Mouse (Mus musculus) cerebellum, adult 8-10 months (tissue): ENCODE data around the gene Rac1.
"Not testable (repeated sequence)": the region's sequence is repeated elsewhere in the genome, so short reads cannot be mapped to it uniquely, and the experiment has no call there.

ENCODE experiments used
- DNase-seq: peaks from one replicate; pipeline ENCODE4 v3.0.0; 2022

The Rac1 gene

DNA sequence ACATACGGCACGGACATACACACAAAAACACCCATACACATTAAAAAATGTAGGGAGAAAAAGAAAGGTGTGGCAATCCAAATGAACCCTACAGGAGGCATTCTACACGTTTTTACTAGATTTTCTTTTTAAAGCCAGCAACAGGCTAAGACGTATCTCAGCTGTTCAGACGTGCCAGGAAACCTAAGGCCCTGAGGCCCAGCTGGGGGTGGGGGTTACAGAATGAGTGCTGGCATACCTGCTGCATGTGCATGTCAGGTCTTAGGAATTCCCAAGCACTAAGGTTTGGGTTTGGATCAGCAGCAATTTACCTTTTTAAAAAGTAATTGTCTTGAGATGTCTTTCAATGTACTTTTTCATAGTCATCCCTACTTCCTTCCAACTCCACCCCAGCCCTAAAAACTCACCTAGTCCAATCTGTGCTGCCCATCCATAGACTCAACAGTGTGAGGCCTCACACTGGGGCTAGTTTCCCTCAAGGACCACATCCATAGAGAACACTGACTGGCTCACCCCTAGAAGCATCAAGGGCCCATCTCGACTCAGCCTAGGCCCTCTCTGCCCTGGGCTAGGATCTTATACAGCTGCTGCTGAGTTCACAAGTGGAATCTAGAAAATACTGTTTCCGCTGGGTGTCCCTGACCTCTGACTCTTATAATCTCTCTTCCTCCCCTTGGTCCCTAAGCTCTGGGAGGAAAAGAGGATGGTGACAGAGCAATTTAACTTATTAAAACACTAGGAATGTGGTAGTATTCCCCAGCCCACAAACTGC is 2.2 kb downstream of the Rac1 start:
- no peak for DNase-seq

DNA sequence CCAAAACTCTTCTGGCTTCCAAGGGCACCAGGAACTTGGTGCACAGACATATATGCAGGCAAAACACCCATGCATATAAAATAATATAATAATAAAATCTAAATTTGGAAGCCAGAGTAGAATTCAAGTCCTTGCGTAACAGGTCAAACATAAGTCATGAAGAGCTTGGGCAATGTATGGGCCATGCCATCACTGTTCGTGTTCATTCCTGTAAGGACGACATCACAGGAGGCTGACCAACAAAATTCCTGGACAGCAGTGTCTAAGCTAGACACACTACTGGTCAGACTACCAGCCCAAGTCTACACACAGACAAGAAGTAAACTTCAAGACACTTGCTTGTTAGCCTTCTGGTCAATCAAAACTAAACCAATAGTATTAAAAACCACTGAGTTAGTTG is 5.0 kb downstream of the Rac1 start:
- DNase-seq: no peak

DNA sequence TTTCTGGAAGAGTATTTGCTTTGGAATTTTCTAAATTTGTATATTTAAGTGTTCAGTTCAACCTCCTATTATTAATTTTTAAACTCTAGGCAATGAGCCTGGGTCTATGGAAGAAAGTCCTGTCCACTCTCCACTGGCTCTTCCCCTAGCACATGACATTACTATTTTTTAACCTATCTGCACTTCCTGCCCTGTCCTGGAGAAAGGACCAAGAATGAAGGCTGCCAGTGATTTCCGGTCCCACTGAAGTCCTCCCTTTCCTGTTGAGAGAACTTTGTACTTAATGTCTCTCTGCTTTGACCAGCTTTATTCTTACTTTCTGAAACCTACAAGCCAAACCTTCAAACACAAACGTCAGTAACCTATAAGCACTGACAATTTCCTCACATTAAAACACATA is 7.4 kb downstream of the Rac1 start:
- no peak for DNase-seq

DNA sequence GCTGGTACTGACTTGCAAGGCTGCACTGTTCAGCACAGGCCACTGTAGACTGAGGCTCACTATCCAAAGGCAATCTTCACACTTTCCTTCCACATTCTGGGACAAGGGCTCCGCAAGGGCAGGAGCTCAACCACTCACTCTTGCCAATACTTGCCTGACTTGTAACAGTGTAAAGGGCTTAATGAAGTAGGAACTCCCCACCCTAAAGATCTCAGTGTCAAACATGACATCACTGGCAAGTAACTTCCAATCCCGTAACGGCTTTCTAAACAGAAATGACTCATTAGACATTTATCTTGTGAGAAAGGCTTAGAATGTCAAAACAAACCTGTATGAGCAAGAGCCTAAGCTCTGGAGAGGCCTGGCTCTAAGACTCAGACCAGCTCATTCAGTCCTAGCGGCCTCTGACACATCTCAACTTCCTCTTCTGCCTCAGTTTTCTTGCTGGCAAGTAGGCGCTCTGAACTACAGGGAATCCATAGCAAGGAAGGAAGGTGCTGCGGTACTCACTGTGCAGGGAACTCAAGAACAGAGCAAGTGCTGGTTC is 9.7 kb downstream of the Rac1 start:
- no peak for DNase-seq

DNA sequence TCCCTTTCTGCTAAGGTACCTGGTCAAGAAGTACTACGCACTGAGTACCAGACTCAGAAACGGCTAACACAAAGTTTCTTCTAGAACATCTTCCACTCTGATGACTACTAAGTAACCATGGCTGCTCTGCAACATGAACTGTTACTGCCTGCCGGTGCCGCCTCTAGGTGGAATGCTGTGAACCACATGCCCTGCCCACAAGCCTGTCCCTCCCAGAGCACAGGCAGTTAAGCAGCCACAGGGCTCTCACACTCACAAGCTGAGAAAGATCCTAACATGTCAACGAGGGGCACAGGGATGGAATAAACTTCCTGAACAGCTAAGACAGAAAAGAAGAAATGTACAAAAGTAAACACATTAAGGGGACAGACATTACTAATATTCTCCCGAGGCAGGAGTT is 10.4 kb downstream of the Rac1 start:
- no peak for DNase-seq

DNA sequence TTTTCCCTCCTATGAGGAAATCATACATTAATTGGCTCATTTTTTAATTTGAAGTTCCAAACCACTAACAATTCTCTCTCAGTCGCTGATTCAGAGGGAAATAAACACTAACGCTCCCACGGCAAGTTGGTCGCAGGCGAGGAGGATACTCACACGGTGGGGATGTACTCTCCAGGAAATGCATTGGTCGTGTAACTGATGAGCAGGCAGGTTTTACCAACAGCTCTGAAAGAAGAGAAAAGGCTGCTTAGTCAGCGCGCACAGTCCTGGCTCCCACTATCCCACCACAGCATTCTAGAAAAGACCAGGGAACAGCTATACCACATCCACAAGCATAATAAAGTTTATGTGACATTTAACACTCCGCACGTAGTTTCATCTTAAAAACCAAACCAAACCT is 10.8 kb downstream of the Rac1 start:
- DNase-seq: no peak

DNA sequence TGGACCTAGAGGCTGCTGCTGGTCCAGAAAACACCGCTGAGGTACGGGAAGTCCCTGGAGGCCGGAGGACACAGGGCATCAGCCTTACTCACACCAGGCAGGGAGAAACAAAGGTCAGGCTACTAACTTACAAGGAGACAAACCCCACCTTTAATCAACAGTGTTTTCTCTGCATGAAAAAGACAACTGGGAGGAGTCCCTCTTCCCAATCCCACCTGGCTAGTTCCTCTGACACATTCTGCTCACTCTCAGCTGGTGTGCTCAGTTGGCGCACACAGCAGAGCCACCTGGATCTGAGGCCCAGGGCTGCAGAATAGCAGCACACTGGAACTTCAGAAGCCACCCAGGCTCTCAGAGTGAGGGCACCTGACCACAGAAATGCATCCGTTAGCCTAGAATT is 13.0 kb downstream of the Rac1 start:
- DNase-seq: no peak

DNA sequence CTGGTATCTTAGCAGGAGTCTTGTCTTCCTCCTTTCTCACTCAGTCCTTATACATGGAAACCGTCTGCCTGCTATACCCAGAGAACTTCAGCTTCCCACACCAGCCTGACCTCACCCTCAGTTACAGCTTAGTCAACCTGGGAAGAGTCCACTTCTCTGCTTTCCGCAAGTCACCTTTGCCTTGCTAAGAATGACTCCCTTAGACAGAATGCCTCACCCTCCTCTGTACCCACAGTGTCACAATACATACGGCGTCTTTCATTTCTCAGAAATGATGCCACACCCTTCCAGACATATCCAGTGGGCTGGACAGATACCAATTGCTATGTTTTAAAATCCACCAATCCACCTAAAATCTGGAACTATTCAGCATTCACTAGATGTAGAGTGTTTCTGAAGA is 15.5 kb downstream of the Rac1 start:
- DNase-seq: no peak

DNA sequence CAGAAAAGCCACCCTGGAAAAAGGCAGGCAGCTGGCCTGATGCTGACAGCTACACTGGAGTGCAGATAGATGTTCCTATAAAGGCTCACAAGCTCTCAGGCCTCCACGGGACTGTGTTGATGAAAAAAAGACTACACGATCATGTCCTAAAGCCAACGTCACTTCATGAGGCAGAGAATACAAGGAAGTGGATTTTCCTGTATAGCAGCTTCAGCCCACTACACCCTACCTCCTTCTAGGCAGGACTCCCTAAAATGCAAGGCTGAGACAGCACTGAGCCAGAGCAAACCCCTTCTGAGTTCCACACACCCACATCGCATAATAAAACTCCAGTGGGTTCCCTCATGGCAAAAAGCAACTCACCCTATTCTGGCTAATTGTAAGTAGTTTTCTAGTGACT is 16.3 kb downstream of the Rac1 start:
- DNase-seq: no peak

DNA sequence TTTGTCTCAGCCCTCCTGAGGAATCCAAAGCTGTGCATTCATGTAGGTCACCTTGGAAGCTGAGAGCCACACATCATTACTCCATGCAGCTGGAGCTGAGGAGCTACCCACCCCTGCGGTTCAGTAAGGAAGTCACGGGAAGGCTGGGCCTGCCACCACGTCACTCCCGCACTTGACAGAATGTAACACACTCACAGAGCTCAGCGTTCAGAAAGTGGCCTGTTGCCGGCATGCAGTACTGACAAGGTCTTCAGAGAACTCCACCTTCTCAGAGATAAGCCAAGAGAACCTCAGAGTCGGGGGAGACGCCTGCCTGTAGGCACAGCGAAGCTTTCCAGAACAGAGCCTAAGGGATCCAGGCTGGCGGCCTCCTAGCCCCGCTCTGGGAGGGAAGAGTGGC is 18.1 kb downstream of the Rac1 start:
- no peak for DNase-seq

DNA sequence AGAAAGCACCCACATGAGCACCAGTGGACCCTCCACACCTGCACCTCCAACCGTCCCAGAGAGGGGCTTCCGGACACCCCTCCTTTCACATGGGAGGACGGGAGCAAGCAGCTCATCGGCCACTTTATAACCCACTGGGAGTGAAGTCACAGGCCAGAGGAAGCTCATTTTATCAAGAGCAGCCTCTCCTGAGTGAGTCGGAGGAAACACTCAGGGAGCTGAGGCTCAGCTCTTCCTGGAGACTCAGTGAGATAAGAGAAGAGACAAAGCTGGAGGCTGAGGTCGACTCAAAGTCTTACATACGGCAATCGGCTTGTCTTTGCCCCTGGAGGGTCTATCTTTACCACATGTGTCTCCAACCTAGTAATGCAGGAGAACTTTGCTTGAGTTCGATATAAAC is 18.5 kb downstream of the Rac1 start:
- no peak for DNase-seq

DNA sequence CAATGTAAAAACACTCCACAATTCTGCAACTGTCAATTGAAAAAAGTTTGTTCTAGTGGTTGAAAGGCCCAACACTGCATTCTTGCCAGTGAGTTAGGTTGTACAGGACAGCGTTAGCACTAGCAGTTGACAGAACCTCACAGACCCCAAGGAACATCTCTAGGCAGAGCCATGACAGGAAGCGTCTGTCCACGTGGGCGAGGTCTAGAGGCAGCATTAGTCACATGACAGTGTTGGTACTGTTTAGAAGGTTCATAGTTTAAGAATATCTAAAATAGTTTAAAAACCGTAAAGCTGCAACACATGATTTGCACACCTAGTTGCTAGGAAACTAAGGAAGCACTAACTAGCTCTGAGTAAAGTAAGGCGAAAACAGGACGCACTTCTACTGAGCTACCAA is 22.3 kb downstream of the Rac1 start:
- DNase-seq: no peak

DNA sequence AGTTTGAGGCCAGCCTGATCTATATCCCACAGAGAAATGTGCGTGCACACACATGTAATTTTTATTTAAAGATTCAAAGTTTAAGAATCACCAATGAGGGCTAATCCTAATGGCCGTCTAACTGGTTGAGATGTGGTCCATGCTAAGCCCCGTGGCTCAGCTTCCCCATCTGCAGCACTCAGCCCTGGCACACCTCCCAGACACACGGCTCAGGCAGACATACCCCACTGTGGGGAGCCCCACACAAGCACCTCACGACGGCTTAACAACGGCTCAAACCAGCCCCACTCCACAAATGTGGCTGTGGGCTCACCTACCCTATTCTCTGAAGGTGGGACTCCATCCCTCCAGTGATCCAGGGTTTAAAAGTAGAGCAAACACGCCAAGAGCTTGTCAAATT is 22.8 kb downstream of the Rac1 start:
- DNase-seq: no peak

DNA sequence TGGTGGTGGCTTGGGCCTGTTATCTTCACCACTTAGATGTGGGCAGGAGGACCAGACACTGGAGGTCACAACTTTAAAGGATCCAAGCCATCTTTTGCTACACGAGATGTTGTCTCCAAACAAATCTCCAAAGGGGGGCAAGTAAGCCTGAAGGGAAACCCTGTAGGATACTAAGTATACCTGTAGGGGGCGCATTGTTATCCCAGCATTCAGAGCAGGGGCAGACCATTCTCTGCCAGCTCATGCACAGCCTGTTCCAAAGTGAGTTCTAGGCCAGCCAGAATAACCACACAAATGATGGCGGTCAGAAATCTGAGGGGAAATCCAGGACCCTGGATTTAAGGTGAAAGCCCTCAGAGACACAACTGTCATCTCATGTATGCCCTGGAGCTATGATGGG is 23.4 kb downstream of the Rac1 start:
- no peak for DNase-seq

DNA sequence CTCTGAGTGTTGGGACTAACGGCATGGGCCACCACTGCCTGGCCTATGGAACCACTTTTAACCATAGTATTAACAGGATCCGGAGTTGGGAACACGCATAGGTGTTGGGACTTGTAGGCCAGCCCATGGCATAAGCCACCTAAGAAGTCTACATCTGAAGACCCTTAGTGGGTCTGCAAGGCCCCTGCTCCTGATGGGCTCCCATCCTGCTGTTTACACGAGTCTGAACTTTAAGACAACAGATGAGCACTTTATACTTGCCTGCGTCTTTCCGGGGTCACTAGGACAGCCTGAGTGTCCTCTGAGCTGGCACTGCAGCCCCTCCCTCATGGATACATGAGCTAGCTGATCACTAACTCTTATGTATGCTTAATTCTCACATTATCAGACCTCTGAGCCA is 24.1 kb downstream of the Rac1 start:
- no peak for DNase-seq

DNA sequence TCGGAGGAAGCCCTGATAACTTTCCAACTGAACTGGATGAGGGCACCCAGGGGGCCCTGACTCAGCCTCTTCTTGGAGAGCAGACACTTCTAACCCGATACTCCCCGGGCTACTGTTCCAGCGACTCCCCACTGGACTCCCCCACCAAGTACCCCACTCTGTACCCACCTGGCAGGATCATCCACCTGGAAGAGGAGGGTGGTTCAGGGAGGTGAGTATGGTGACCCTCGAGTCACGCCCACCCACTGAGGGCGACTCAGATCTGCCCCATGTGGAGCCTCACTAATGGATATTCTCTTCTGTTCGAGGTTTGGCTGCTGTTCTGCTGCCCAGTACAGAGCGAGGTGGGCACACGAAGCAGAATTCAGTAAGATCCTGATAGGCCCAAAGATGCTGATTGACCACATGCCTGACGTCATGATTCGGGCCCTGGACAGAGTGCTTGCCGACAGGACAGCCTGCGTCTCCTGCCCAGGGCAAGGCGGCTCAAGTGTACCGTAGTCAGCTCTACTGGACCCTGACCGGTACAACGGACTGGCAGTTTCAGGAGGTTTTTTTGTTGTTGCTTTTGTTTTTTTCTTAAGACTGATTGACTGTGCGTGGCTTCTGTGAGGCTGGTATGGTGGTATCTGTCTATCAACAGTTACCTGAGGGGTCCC is 24.8 kb downstream of the Rac1 start:
- DNase-seq: no peak

DNA sequence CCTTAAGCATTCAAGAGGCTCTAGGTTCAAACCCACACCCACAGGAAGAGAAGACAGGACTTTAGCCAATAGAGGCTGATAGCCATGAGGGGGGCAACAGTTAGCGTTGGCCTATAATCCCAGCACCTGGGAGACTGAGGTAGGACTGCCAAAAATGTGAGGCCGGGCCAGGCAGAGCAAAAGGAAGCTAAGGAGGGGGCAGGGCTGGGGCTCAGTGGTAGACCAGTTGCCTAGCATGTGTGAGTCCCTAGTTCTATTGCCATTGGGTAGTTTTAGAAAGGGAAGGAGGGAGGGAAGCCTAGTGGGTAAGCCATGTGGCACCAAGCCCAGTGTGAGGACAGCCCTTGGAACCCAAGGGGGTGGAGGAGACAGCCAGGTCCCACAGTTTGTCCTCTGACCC is 26.2 kb downstream of the Rac1 start:
- DNase-seq: no peak

DNA sequence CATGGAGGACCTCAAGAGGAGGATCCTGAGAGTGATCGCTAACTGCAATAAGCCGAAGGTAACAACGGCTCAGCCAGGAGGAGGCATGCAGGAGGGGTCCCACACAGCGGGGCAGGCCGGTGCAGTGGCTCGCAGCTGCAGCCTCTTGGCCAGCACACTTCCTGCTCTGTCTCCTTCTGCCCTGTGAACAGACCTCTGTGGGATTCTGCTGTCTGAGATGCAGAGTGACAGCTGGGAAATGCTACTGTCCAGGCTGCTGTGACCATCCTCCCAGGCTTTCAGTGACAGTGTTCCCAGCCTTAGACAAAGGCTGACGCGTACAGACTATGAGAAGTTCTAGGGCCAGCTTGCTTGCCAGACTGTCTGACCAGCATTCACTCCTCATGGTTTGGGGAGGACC is 26.7 kb downstream of the Rac1 start:
- no peak for DNase-seq

DNA sequence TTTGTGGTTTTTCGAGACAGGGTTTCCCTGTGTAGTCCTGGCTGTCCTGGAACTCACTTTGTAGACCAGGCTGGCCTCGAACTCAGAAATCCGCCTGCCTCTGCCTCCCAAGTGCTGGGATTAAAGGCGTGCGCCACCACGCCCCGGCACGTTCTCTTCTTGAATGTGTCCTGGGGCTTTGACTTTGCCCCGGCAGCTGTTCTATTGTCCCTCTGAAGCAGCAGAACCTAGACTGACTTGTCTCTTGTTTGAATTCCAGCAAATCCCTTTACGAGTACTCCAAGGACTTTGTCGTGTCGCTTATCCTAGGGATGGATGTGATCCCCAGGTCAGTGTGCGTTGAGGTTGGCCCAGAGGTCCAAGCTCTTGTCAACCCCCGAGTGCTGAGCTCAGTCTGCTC is 27.1 kb downstream of the Rac1 start:
- not testable (repeated sequence) for DNase-seq

DNA sequence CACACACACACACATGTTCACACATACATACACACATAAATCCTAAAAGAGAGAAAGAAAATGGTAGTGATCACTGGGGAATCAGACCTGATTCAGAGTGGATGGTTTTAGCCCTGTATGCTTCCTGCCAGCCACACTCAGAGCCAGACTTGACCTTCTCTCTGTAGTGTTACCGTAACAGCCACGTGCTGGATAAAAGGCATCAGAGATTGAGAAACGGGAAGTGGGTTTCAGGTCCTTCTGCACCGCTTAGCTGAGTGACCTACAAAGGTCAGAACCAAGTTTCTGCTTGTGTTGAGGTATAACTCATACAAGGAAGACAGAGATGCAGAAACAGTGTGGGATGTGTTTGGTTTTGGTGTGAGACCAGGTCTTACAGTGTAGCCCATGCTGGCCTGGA is 28.1 kb downstream of the Rac1 start:
- DNase-seq: no peak

DNA sequence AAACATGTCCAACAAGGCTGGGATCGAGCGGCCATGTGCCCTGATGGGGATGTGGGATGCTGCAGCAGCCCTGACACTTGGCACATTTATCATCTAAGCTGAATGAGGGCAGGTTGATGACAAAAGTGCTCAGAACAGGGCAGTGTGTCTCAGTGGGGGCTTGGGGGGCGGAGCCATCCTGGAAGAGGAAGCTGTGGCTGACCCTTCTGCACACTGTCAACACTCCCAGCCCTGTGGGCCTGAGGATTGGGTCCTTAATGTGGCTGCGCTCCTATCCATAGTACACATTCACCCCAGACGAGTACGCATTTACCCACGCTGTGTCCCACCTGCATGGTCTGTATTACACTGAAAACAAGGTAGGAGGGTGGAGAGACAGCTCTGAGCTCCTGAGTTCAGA is 28.6 kb downstream of the Rac1 start:
- DNase-seq: no peak

DNA sequence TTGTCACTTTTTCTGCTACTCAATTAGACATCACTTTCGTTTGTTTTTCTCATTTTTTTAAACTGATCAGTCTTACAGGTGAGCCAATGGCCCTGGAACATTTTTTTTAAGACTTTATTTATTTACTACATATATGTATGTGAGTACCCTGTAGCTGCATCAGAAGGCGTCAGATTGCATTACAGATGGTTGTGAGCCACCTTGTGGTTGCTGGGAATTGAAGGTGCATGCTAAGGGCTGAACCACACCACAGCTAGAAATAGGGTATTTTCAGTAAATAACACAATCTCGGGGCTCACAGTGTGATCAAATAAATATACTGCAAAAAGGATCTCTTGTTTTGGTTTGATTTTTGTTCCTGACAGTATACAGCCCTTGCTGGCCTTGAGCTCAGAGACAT is 30.4 kb downstream of the Rac1 start:
- no peak for DNase-seq

DNA sequence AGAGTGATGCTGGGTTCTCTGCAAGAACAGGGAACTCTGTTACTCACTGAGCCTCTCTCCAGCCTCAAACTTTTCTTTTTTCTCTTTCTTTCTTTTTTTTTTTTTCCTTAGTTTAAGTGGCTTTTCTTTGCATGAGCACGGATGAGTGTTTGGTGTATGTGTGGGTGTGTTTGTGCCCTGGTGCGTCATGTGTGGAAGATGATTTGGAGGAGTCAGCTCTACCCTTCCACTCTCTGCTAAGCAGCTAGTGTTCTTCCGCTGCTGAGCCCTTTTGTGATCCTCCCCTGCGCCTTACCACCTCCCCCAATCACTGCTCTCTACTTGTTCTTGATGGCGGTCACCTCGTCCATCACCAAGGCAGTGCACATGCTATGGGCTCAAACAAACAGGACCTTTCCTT is 32.1 kb downstream of the Rac1 start:
- DNase-seq: no peak

DNA sequence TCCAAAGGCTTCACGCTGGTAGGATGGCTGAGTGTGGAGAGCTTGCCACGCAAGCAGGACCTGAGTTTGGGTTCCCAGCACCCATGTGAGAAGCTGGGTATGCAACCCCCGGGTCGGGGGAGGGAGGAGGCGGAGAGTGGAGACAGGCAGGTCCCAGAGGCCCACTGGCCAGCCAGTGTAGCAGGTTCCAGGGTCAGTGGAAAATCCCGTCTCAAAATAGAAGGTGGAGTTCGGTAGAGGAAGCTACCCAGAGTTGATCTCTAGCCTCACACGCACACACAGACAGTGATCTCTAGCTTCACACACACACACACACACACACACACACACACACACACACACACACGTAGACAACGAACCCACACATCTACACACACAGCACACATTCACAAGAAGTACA is 34.7 kb downstream of the Rac1 start:
- DNase-seq: no peak

DNA sequence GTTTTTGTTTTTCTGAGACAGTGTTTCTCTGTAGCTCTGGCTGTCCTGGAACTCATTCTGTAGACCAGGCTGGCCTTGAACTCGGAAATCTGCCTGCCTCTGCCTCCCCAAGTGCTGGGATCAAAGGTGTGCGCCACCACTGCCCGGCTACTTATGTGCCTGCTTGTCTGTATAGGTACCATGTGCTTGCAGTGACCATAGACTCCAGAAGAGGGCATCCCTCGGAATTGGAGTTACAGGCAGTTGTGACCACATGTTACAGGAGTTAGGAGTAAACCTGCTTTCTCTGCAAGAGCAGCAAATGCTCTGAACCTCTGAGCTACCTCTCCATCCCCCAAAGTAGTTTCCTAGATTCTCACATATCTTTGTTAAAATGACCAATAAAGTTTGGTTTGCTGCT is 36.1 kb downstream of the Rac1 start:
- DNase-seq: no peak
